ENCODE assay signal across 9 mouse cellular contexts in genomic region chr2:124609014-124609413, GRCm38 (mm10).
DNase-seq lines count a peak whose midpoint lies in the region; ATAC-seq and TF ChIP-seq lines count a peak whose summit lies in the region.
"Had no signal": no experiment of that assay in that cellular context is flagged by ENCODE, and none has a peak within 500 bp of the region (broad histone marks: within the 10 kb centered on the region; RNA-seq: fewer than 3 reads in every experiment).

No protein-coding gene starts in this region.

- TF ChIP-seq CTCF in cerebellum, adult 2 months (IDR thresholded peaks at IDR 0.05; ENCODE audit: borderline replicate concordance, insufficient read depth, low read depth, low read length): no peak

- H3K4me2 ChIP-seq in lung, embryonic 16.5 days (ENCODE audit: low read depth, low read length): peak overlapping the region; percentile 89
- H3K4me2 ChIP-seq in limb, embryonic 15.5 days: peak overlapping the region; percentile 90
- peak overlapping the region; percentile 72 for H3K4me2 ChIP-seq in stomach, embryonic 16.5 days (ENCODE audit: low read depth, low read length)

- WGBS in cerebellum, adult 2 months: 63% methylated on average over 5 of the region's 5 CpGs
- 15% methylated on average over 5 of the region's 5 CpGs for WGBS in lung, embryonic 16.5 days
- 19% methylated on average over 5 of the region's 5 CpGs for WGBS in limb, embryonic 15.5 days
- WGBS in stomach, embryonic 16.5 days: 24% methylated on average over 5 of the region's 5 CpGs

- no peak for ATAC-seq in lung, embryonic 16.5 days (ENCODE audit: low read depth)
- no peak for ATAC-seq in limb, embryonic 15.5 days (ENCODE audit: insufficient number of reproducible peaks, low FRiP score, low TSS enrichment, low read depth)
- ATAC-seq in stomach, embryonic 16.5 days (ENCODE audit: insufficient read depth, low FRiP score): no peak

- H3K9me3 ChIP-seq in lung, embryonic 16.5 days (ENCODE audit: control insufficient read depth, low read length): no peaks in the 10 kb centered on the region
- H3K9me3 ChIP-seq in limb, embryonic 15.5 days: no peaks in the 10 kb centered on the region
- H3K9me3 ChIP-seq in stomach, embryonic 16.5 days (replicated peaks; ENCODE audit: control insufficient read depth, low read length): no peaks in the 10 kb centered on the region

- H3K4me1 ChIP-seq in cerebellum, adult 2 months (ENCODE audit: control insufficient read depth, insufficient read depth, low read length): no peaks in the 10 kb centered on the region
- H3K4me1 ChIP-seq in lung, embryonic 16.5 days (replicated peaks; ENCODE audit: control insufficient read depth, insufficient read depth, low read length): peaks cover 18% of the 10 kb centered on the region
- peaks cover 14% of the 10 kb centered on the region; the same call in 1 of the 2 replicates for H3K4me1 ChIP-seq in limb, embryonic 15.5 days
- H3K4me1 ChIP-seq in stomach, embryonic 16.5 days (ENCODE audit: control insufficient read depth, insufficient read depth, low read length): peaks cover 9% of the 10 kb centered on the region; the same call in 1 of the 2 replicates

- TF ChIP-seq POLR2A in cerebellum, adult 2 months (IDR thresholded peaks at IDR 0.05; ENCODE audit: borderline replicate concordance, insufficient read depth, low read length): no peak

- H3K27ac ChIP-seq in cerebellum, adult 2 months (ENCODE audit: insufficient read depth, low read length): no peak overlapping the region
- peak overlapping the region; percentile 99 for H3K27ac ChIP-seq in lung, embryonic 16.5 days (ENCODE audit: low read length)
- 0 out of 2 replicates have a peak overlapping the region, but pooled peaks have one; percentile 96 for H3K27ac ChIP-seq in limb, embryonic 15.5 days
- H3K27ac ChIP-seq in stomach, embryonic 16.5 days (ENCODE audit: low read length): peak overlapping the region; percentile 95; the same call in 1 of the 2 replicates

- peak overlapping the region; percentile 20 for H3K4me3 ChIP-seq in cerebellum, adult 2 months (replicated peaks; ENCODE audit: insufficient read depth, low read depth, low read length)
- peak overlapping the region; percentile 72 for H3K4me3 ChIP-seq in lung, embryonic 16.5 days (ENCODE audit: low read length)
- H3K4me3 ChIP-seq in limb, embryonic 15.5 days: peak overlapping the region; percentile 77
- peak overlapping the region; percentile 71 for H3K4me3 ChIP-seq in stomach, embryonic 16.5 days (replicated peaks; ENCODE audit: low read length)

- DNase-seq in cerebellum, adult 2 months: no peak
- DNase-seq in cerebellum, adult 11-12 months: no peak
- DNase-seq in lung, postnatal 14 days: no peak
- no peak for DNase-seq in right cerebral cortex, adult 18-20 months
- DNase-seq in right cerebral cortex, postnatal 10 days (ENCODE audit: low spot score in 2 of 2): no peak
- DNase-seq: thymus, postnatal 14 days had no signal

- H3K27me3 ChIP-seq in cerebellum, adult 2 months (ENCODE audit: control insufficient read depth, insufficient read depth, low read length): no peaks in the 10 kb centered on the region
- H3K27me3 ChIP-seq in lung, embryonic 16.5 days (ENCODE audit: control insufficient read depth, insufficient read depth, low read depth, low read length): peaks cover 6% of the 10 kb centered on the region; the same call in 1 of the 2 replicates
- peaks cover 20% of the 10 kb centered on the region for H3K27me3 ChIP-seq in limb, embryonic 15.5 days
- no peaks in the 10 kb centered on the region for H3K27me3 ChIP-seq in stomach, embryonic 16.5 days (ENCODE audit: control insufficient read depth, insufficient read depth, low read length)

- H3K9ac ChIP-seq in lung, embryonic 16.5 days (ENCODE audit: low read length): peak overlapping the region; percentile 89; the same call in 1 of the 2 replicates
- no peak overlapping the region for H3K9ac ChIP-seq in limb, embryonic 15.5 days
- no peak overlapping the region for H3K9ac ChIP-seq in stomach, embryonic 16.5 days (ENCODE audit: low read length)

- no peaks in the 10 kb centered on the region for H3K36me3 ChIP-seq in lung, embryonic 16.5 days (ENCODE audit: control insufficient read depth, insufficient read depth, low read length)
- no peaks in the 10 kb centered on the region for H3K36me3 ChIP-seq in limb, embryonic 15.5 days
- H3K36me3 ChIP-seq in stomach, embryonic 16.5 days (ENCODE audit: control insufficient read depth, insufficient read depth, low read length): no peaks in the 10 kb centered on the region

Comparison
In these comparisons a context has a peak if more than half of its experiments do, and no peak if none do; other contexts are left out.
1. H3K4me3 ChIP-seq: peak in every context shown above with its lines; median percentile 77 in limb, embryonic 15.5 days; 72 in lung, embryonic 16.5 days; 71 in stomach, embryonic 16.5 days; 20 in cerebellum, adult 2 months.